Mouse (Mus musculus): Measurements from ENCODE around the gene Unk.

Unk gene

DNA sequence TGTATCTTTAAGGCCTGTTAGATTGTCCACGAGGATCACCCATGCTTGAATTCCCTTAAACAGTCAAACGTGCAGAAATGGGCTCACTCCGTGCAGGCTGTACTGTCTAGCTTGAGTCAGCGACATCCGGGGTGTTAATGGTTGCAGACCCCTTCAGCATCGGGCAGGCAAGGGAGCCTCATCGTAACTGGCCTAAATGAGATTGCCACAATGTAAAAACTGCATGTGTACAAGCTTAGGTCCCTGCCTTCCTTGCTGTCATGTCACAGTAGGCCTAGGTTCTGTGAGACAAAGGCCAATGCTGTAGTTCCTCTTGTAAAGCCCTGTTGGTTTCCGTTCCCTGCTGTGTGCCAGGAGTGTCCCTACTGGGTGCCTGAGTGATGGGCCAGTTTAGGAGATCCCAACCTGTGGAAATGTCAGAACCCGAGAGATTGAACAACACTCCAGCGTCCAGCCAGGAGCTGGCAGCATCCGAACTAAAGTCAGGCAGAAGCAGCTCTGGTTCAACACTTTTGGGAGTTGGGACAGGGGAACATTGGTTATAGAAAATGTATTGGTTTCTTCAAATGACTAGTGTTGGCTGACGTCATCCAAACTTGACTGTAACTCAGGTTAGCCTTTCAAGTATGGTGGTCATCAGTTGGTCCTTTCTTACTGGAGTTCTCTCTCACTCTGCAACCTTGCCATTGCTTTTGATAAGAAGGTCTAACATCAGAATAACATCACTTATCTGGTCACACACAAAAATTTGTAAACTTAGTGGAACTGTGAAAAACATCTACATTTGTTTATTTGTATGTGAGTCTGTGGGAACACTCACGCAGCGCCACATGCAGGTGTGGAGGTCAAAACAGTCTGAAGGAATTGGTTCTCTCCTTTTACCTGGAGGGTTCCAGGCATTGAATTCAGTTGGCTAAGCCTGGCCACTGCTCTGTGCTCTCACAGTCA, 1.1 kb downstream of the Unk start:
- no peak for DNase-seq (ENCODE audit: low spot score)

- no peak for DNase-seq (ENCODE audit: low spot score)
Measured at GRCm38 (mm10) chr11:116034584-116034983, 4.5 kb downstream of the Unk start.

DNA sequence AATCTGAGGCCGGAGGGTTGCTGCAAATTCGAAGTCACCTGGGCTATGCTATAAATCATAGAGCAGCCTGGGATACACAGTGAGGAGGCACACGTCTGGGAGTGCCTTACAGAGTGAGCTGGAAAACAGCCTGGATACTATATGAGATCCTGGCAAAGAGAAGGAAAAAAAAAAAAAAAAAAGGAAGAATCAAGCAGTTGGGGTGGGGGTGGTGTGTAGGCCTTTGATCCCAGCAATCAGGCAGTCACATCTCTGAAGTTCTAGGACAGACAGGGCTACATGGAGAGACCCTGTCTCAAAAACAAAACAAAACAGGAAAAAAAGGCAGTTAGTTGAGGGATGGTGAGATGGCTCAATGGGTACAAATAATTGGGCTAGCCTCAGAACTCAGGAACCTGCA, 6.5 kb downstream of the Unk start:
- DNase-seq (ENCODE audit: low spot score): no peak

- DNase-seq (ENCODE audit: low spot score): no peak
Measured at GRCm38 (mm10) chr11:116037826-116038225, 7.7 kb downstream of the Unk start.

DNA sequence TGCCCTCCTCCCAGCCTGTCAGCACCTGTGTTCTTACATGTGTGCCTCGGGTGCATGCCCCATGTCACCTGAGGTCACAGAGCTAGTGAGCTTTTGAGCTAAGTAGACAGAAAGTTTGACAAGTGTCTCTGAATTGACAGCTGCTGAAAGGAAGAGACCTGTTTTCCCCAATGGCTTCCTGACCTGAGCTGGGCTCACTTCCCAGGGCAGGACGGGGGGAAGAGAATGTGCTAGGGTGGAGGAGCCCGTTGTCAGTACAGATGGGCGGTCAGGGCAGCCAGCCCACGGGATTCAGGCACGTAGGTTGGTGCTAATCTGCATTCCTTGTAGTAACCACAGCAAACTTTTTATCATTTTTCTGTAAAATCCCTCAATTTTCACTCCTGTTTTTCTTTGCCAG, 10.5 kb downstream of the Unk start:
- no peak for DNase-seq (ENCODE audit: low spot score)

DNA sequence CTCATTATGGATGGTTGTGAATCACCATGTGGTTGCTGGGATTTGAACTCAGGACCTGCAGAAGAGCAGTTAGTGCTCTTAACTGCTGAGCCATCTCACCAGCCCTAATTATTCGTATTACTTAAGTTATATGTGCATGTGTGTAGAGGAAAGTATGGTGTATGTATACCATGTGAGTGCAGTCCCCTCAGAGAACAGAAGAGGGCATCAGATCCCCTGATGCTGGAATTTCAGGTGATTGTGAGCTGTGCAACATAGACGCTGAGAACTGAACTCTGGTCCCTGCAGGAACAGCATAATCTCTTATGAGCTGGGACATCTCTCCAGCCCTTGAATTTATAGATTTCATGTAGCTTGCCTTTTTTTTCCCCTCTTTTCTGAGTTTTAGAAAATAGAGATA, 11.7 kb downstream of the Unk start:
- no peak for DNase-seq (ENCODE audit: low spot score)

GRCm38 (mm10) chr11:116042372-116043138, 12.4 kb downstream of the Unk start:
- DNase-seq (ENCODE audit: low spot score): no peak

GRCm38 (mm10) chr11:116043286-116043685, 13.2 kb downstream of the Unk start:
- DNase-seq (ENCODE audit: low spot score): no peak

- DNase-seq (ENCODE audit: low spot score): no peak
Measured at GRCm38 (mm10) chr11:116045173-116045572, 15.1 kb downstream of the Unk start.

GRCm38 (mm10) chr11:116049610-116050009, 19.5 kb downstream of the Unk start:
- no peak for DNase-seq (ENCODE audit: low spot score)

GRCm38 (mm10) chr11:116050196-116050595, 20.1 kb downstream of the Unk start:
- DNase-seq (ENCODE audit: low spot score): no peak

DNA sequence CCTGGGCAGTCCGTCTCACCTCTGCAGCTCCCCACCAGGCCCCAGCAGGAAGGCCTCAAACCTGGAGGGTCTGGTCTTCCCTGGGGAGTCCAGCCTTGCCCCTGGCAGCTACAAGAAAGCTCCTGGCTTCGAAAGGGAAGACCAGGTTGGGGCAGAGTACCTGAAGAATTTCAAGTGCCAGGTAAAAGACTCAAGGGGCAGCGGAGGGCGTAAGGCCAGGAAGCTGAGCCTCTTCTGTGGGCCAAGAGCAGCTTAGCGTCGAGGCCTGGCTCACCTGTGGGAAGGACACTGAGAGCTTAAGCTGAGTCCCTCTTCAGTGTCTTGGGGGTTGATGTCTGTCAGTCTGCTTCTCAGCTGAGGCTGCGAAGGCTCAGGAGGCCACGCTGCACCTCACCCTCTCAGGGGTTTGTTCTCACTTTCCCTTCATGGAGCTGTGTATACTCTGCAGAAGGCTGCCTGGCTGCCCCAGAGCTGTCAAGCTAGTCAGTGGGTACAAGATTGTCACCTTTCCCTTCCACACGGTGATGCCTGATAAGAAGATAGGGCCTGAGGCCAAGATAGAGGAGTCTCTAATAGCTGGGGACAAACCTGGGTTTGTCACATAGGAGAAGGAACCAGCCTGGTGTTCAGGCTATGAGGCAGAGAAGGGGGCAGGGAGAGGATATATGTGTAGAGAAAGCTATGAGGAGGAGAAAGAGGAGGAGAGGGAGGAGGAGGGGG, 23.5 kb downstream of the Unk start:
- no peak for DNase-seq (ENCODE audit: low spot score)

DNA sequence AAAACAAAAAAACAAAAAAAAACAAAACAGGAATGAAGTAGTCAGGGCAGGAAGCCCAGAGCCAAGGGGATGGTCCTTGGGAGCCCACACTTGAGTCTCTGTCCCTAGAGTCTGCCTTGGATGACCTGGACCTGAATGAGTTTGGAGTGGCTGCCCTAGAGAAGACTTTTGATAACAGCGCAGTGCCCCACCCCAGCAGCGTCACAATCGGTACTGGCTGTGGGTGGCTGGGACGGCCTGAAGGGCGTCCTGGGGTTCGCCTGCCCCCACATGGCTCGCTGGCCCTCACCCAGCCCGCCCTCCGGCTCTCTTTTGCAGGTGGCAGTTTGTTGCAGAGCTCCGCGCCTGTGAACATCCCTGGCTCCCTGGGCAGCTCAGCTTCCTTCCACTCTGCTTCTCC, 25.8 kb downstream of the Unk start:
- no peak for DNase-seq (ENCODE audit: low spot score)

DNA sequence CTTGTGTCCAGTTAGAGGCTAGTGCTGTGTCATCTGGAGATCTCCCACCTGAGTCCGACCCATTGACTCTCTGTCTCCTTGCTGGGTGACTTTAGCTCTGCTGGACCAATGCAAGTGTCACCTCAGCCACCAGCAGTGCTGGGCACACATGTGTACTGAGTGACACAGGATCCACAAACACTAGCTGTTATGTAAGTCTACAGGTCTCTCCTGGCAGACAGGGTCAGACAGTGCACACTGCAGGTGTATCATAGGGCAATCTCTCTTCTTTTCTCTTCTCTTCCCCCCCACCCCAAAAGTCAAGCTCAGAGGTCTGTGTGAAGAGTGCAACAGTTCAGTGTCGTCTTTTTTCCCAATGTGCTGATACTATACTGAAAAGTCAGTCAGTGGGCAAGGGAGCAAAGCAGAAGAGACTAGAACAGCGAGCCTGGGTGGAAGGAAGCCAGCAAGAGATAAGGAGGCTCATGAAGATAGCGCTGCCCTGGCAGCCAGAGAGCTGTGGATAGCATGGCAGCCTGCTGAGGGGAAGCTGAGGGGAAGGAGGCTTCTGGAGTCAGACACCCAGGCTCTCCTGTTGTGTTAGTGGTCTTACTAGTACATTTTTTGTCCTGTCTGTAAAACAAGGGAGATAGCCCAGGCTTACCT, 27.2 kb downstream of the Unk start:
- DNase-seq (ENCODE audit: low spot score): no peak

DNA sequence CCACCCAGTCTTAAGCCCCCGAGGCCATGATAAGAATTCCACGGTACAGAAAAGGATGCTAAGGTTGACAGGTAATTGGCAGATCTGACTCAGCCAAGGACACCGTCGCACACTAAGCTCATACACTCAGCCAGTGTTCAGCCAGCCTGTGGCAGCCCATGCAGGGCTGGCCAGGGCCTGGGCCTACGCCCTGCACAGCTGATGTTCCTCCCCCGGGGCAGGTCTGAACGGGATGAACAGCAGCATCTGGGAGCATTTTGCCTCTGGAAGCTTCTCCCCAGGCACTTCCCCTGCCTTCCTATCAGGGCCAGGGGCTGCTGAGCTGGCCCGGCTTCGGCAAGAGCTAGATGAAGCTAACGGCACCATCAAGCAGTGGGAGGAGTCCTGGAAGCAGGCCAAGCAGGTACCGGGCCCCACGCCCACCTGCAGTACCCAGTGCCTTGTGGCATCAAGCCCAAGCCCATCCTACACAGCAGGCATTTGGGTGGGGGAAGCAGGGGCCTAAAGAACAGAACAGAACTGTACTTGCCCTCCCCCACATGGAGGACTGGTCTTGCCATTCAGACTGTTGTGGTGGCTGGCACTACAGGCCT, 28.0 kb downstream of the Unk start:
- DNase-seq (ENCODE audit: low spot score): no peak

DNA sequence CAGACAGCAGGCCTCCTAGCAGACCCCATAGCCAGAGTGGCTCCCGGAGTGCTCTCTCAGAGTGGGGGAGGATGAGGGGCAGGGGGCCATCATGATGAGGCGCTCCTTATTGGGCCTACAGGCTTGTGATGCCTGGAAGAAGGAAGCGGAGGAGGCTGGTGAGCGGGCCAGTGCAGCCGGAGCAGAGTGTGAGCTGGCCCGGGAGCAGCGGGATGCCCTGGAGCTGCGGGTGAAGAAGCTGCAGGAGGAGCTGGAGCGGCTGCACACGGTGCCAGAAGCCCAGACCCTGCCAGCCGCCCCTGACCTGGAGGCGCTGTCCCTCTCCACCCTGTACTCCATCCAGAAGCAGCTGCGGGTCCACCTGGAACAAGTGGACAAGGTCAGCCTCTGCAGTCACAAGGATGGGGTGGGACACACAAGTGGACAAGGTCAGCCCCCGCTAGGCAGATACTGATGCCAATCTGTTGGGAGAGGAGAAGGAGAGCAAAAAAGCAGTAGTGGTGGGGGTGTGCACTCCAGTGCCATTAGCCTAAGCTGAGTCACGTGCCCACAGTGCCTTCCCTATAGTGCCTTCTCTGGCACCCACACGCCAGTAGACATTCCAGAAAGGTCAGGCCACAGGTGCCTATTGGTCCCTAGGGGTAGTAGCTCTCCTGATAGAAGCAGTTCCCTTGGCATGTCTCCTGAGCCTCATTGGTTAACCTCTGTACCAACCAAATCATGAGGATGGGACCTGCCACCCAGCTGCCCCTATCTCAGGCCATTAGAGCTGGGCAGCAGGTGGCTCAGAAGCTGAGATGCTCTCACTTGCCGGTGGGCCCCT, 29.0 kb downstream of the Unk start:
- DNase-seq (ENCODE audit: low spot score): no peak

DNA sequence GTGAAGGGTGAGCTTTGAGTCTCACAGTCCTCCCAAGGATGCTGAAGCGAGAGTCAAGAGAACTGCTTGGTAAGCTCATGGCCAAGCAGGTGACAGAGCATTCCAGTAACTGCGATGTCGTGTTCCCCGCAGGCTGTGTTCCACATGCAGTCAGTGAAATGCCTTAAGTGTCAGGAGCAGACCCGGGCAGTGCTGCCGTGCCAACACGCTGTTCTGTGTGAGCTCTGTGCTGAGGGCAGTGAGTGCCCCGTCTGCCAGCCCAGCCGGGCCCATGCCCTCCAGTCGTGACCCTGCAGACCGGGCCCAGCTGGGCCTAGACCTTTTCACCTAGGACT, 29.5 kb downstream of the Unk start:
- no peak for DNase-seq (ENCODE audit: low spot score)

- no peak for DNase-seq (ENCODE audit: low spot score)
Measured at GRCm38 (mm10) chr11:116060596-116060995, 30.5 kb downstream of the Unk start.

GRCm38 (mm10) chr11:116061641-116062415, 31.7 kb downstream of the Unk start:
- no peak for DNase-seq (ENCODE audit: low spot score)

DNA sequence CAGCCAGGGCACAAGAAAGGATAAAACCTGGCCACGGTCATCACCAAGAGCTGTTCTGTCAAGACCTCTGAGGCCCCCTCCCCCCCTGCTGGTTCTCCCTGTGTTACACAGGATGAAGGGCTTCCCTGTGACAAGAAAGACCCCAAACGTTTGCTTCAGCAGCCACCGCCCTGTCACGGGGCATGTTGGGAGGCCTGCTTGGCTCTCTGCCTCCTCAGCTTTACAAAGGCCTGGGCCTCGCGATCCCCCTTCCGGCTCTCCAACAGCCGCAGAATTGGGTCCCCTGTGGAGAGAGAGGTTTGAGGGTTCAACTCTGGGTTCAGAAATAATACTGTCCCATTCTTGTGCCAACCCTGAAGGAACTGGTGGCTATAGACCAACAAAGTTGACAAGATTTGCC, 32.4 kb downstream of the Unk start:
- DNase-seq (ENCODE audit: low spot score): no peak

Measured in urinary bladder, postnatal 10 days (tissue).